Mouse (Mus musculus) megakaryocyte, embryonic 14.5 days (primary cell): ENCODE measurements around the gene Grasp.

Source experiments
- FLI1 ChIP-seq: IDR thresholded peaks from 2 replicates; pipeline ENCODE4 v1.6.1; 2012; ENCODE audit warnings: low read length, inconsistent platforms, mixed read lengths
- GATA1 ChIP-seq: IDR thresholded peaks from 3 replicates; pipeline ENCODE4 v1.6.1; 2012; ENCODE audit warnings: mixed read lengths, low read length, inconsistent platforms, borderline replicate concordance

DNA sequence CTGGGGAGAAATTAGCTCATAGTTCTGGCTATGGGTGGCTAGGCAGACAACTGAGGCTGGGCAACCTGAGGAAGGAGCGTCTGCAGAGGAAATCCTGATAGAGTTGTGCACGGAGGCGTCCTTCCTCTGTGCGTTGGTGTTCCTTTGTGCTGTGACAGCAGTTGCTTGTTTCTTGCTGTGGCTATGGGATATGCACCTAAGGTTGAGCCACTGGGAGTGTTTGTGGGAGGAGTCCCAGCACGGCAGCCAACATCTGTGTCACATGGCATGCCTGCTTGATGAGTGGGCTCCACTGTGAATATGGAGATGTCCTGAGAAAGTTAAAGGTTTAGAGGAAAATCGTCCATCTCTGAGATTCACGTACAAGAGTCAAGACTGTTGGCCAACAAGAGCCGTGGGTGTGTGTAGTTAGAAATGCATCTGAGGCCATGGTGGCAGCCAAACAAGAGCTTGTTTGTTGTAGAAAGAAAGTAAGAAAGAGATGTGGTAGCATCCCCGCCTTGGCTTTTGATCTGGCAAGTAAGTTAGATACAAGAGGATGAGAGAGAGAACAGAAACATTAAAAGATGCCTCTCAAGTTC, 26.3 kb downstream of the Grasp start:
- TF ChIP-seq GATA1 (no peak), FLI1 (no peak)
